Mouse (Mus musculus) liver, embryonic 11.5 days (tissue): ENCODE results near the gene Pmvk. TPM values are rescaled to one million over a fixed set of nuclear protein-coding genes. Genes with fewer than 3 reads are reported as not detected.
A peak's percentile ranks its signal among the peaks of the same experiment; 100 is the strongest.

ENCODE experiments used
- ATAC-seq: fragments of 200-750 bp; cut with Nextera tagmentation; replicated peaks from 2 replicates; pipeline ENCODE4 v1.8.0; 2017; ENCODE audit warnings: moderate number of reproducible peaks, mild to moderate bottlenecking, moderate TSS enrichment, moderate library complexity; ENCODE audit not compliant: low FRiP score
- DNase-seq: peaks from one replicate; pipeline ENCODE4 v3.0.0-alpha.2; 2017; ENCODE audit warnings: low spot score
- H3K27ac ChIP-seq: fragments of 300-500 bp; sonication (generic); 2 replicates; pipeline ENCODE4 v1.5.1; 2014; ENCODE audit warnings: mild to moderate bottlenecking, low read depth, low read length, control low read depth
- H3K27me3 ChIP-seq: fragments of 300-500 bp; sonication (generic); replicated peaks from 2 replicates; pipeline ENCODE4 v1.6.1; 2014; ENCODE audit warnings: low read length, mixed read lengths; ENCODE audit not compliant: control insufficient read depth, insufficient read depth
- H3K36me3 ChIP-seq: fragments of 300-500 bp; sonication (generic); 2 replicates; pipeline ENCODE4 v1.6.1; 2014; ENCODE audit warnings: mild to moderate bottlenecking, low read length, moderate library complexity, mixed read lengths; ENCODE audit not compliant: control insufficient read depth, insufficient read depth
- H3K4me1 ChIP-seq: fragments of 300-500 bp; sonication (generic); replicated peaks from 2 replicates; pipeline ENCODE4 v1.6.1; 2014; ENCODE audit warnings: low read length, mixed read lengths; ENCODE audit not compliant: control insufficient read depth, insufficient read depth
- H3K4me2 ChIP-seq: fragments of 300-500 bp; sonication (generic); 2 replicates; pipeline ENCODE4 v1.6.1; 2014; ENCODE audit warnings: mild to moderate bottlenecking, control low read depth, moderate library complexity
- H3K4me3 ChIP-seq: fragments of 300-500 bp; sonication (generic); 2 replicates; pipeline ENCODE4 v1.5.1; 2014; ENCODE audit warnings: low read depth, low read length, control low read depth
- H3K9ac ChIP-seq: fragments of 300-500 bp; sonication (generic); 2 replicates; pipeline ENCODE4 v1.6.1; 2014; ENCODE audit warnings: low read depth, low read length, control low read depth
- H3K9me3 ChIP-seq: fragments of 300-500 bp; sonication (generic); 2 replicates; pipeline ENCODE4 v1.6.1; 2016; ENCODE audit warnings: low read length, inconsistent platforms, mixed read lengths; ENCODE audit not compliant: control insufficient read depth
- WGBS: fragments of 180-500 bp; shearing (Covaris S2); extraction: QIAGEN DNeasy Blood & Tissue Kit; methylation state at CpG from one replicate; pipeline ENCODE4 v1.1.7; 2014; 5-methylcytosine and 5-hydroxymethylcytosine counted together
- polyA plus RNA-seq: library from polyadenylated mRNA; unstranded; fragments of >200 nt; fragmentation: Nextera tagmentation; extraction: Ambion mirVana; gene quantifications from 2 replicates; pipeline ENCODE4 v1.2.1, GENCODE M21; 2014

Pmvk gene
- polyA plus RNA-seq, 1 experiment from 2014 or later = 58.0 TPM

GRCm38 (mm10) chr3:89482249-89482648, 27.9 kb downstream of the Pmvk start:
- DNase-seq (no peak), ATAC-seq (no peak)
- 82% methylated on average over 5 of the region's 5 CpGs for WGBS
- H3K4me2 ChIP-seq = no peak overlapping the region
- no peaks in the 10 kb centered on the region for H3K4me1 ChIP-seq
- no peaks in the 10 kb centered on the region for H3K9me3 ChIP-seq
- no peaks in the 10 kb centered on the region for H3K36me3 ChIP-seq
- H3K27me3 ChIP-seq = no peaks in the 10 kb centered on the region; the same call in 1 of the 2 replicates
- H3K4me3 ChIP-seq = no peak overlapping the region
- H3K27ac ChIP-seq = no peak overlapping the region
- no peak overlapping the region for H3K9ac ChIP-seq

- H3K27ac ChIP-seq = no peak overlapping the region
- no peak overlapping the region; the same call in 1 of the 2 replicates for H3K9ac ChIP-seq
- H3K9me3 ChIP-seq = no peaks in the 10 kb centered on the region
- H3K27me3 ChIP-seq = peaks cover 3% of the 10 kb centered on the region
- H3K4me2 ChIP-seq = peak overlapping the region; percentile 33
- peak; percentile 79 for DNase-seq
- ATAC-seq = peak; percentile 77
- no peaks in the 10 kb centered on the region for H3K4me1 ChIP-seq
- H3K4me3 ChIP-seq = no peak overlapping the region; the same call in 1 of the 2 replicates
- no peaks in the 10 kb centered on the region for H3K36me3 ChIP-seq
- 19% methylated on average over 24 of the region's 24 CpGs for WGBS
These were observed 30.6 kb downstream of the Pmvk start for GRCm38 (mm10) chr3:89484766-89485524.

GRCm38 (mm10) chr3:89486111-89486510, 31.8 kb downstream of the Pmvk start:
- Histone ChIP-seq H3K4me3 (no peak overlapping the region), H3K9ac (no peak overlapping the region), H3K27me3 (peaks cover 3% of the 10 kb centered on the region), H3K27ac (no peak overlapping the region), H3K4me1 (no peaks in the 10 kb centered on the region), H3K36me3 (no peaks in the 10 kb centered on the region), H3K4me2 (no peak overlapping the region), H3K9me3 (no peaks in the 10 kb centered on the region)
- whole genome bisulfite sequencing = 75% methylated on average over 8 of the region's 8 CpGs
- ATAC-seq (no peak), DNase-seq (no peak)

GRCm38 (mm10) chr3:89486916-89487702, 32.8 kb downstream of the Pmvk start:
- H3K36me3 ChIP-seq = no peaks in the 10 kb centered on the region
- H3K9me3 ChIP-seq = no peaks in the 10 kb centered on the region
- no peak overlapping the region for H3K4me3 ChIP-seq
- H3K27me3 ChIP-seq = peaks cover 3% of the 10 kb centered on the region
- DNase-seq (no peak), ATAC-seq (no peak)
- H3K4me1 ChIP-seq = no peaks in the 10 kb centered on the region
- no peak overlapping the region for H3K4me2 ChIP-seq
- WGBS = 71% methylated on average over 20 of the region's 20 CpGs
- H3K9ac ChIP-seq = no peak overlapping the region
- no peak overlapping the region for H3K27ac ChIP-seq

- Histone ChIP-seq H3K27me3 (peaks cover 3% of the 10 kb centered on the region), H3K9ac (no peak overlapping the region), H3K36me3 (no peaks in the 10 kb centered on the region), H3K27ac (no peak overlapping the region), H3K9me3 (no peaks in the 10 kb centered on the region), H3K4me3 (no peak overlapping the region), H3K4me1 (no peaks in the 10 kb centered on the region), H3K4me2 (no peak overlapping the region)
- DNase-seq = no peak
- WGBS = 80% methylated on average over 3 of the region's 3 CpGs
- no peak for ATAC-seq
These were observed 36.4 kb downstream of the Pmvk start for GRCm38 (mm10) chr3:89490790-89491189.

- H3K27me3 ChIP-seq = peaks cover 3% of the 10 kb centered on the region
- H3K9me3 ChIP-seq = no peaks in the 10 kb centered on the region
- 92% methylated on average over 5 of the region's 5 CpGs for WGBS
- H3K9ac ChIP-seq = no peak overlapping the region
- H3K4me2 ChIP-seq = no peak overlapping the region
- H3K4me1 ChIP-seq = no peaks in the 10 kb centered on the region
- ATAC-seq (no peak), DNase-seq (no peak)
- no peak overlapping the region for H3K4me3 ChIP-seq
- no peaks in the 10 kb centered on the region for H3K36me3 ChIP-seq
- H3K27ac ChIP-seq = no peak overlapping the region
These were observed 37.2 kb downstream of the Pmvk start for GRCm38 (mm10) chr3:89491559-89491958.

GRCm38 (mm10) chr3:89492701-89493151, 38.4 kb downstream of the Pmvk start:
- ATAC-seq = no peak
- Histone ChIP-seq H3K9ac (no peak overlapping the region), H3K27ac (no peak overlapping the region; the same call in 1 of the 2 replicates), H3K4me2 (no peak overlapping the region), H3K9me3 (no peaks in the 10 kb centered on the region), H3K36me3 (no peaks in the 10 kb centered on the region), H3K27me3 (peaks cover 3% of the 10 kb centered on the region; the same call in 1 of the 2 replicates), H3K4me3 (no peak overlapping the region), H3K4me1 (no peaks in the 10 kb centered on the region)
- DNase-seq = no peak
- WGBS = 53% methylated on average over 8 of the region's 8 CpGs

DNA sequence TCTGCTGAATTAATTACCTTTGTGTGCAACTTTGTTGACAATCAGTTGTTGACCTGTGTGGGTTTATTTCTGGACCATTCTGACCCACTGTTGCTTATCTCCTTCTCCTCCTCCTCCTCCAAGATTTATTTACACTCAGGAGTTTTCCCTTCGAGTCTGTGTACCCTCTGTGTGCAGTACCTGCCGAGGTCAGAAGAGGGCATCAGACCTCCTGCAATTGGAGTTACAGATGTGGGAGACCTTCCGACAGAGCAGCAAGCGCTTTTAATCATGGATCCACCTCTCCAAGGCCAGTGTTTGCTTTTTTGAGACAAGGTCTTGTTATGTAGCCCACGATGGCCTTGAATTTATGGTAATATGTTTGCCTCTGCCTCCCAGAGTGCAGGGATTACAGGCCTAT, 40.3 kb downstream of the Pmvk start:
- H3K4me2 ChIP-seq = no peak overlapping the region
- H3K27me3 ChIP-seq = no peaks in the 10 kb centered on the region
- ATAC-seq = no peak
- 81% methylated on average over 5 of the region's 5 CpGs for WGBS
- H3K4me1 ChIP-seq = no peaks in the 10 kb centered on the region
- no peaks in the 10 kb centered on the region for H3K9me3 ChIP-seq
- H3K27ac ChIP-seq = no peak overlapping the region
- no peak for DNase-seq
- H3K4me3 ChIP-seq = no peak overlapping the region
- no peaks in the 10 kb centered on the region for H3K36me3 ChIP-seq
- no peak overlapping the region for H3K9ac ChIP-seq
